Mouse (Mus musculus) forebrain, embryonic 14.5 days (tissue): ENCODE measurements around the gene Plcb4. TPM values are rescaled to one million over a fixed set of nuclear protein-coding genes. Genes with fewer than 3 reads are reported as not detected.

Experiments
- ATAC-seq: fragments of 200-750 bp; cut with Nextera tagmentation; 2 replicates; pipeline ENCODE4 v1.8.0; 2017; ENCODE audit warnings: mild to moderate bottlenecking, moderate library complexity
- DNase-seq: peaks from one replicate; pipeline ENCODE4 v3.0.0-alpha.2; 2015; ENCODE audit warnings: low spot score
- H3K27ac ChIP-seq: fragments of 300-500 bp; sonication (generic); 2 replicates; pipeline ENCODE4 v1.5.1; 2014; ENCODE audit warnings: low read depth, mild to moderate bottlenecking, control low read depth, low read length, moderate library complexity
- H3K27me3 ChIP-seq: fragments of 300-500 bp; sonication (generic); replicated peaks from 2 replicates; pipeline ENCODE4 v1.6.1; 2014; ENCODE audit warnings: low read length, control low read depth, mixed read lengths; ENCODE audit not compliant: control insufficient read depth, insufficient read depth
- H3K36me3 ChIP-seq: fragments of 300-500 bp; sonication (generic); 2 replicates; pipeline ENCODE4 v1.6.1; 2014; ENCODE audit warnings: low read length, control low read depth; ENCODE audit not compliant: control insufficient read depth, insufficient read depth
- H3K4me1 ChIP-seq: fragments of 300-500 bp; sonication (generic); 2 replicates; pipeline ENCODE4 v1.6.1; 2014; ENCODE audit warnings: antibody characterized with exemption, low read length, control low read depth; ENCODE audit not compliant: control insufficient read depth, insufficient read depth
- H3K4me2 ChIP-seq: fragments of 300-500 bp; sonication (generic); 2 replicates; pipeline ENCODE4 v1.6.1; 2014; ENCODE audit warnings: mild to moderate bottlenecking, control low read depth, low read length
- H3K4me3 ChIP-seq: fragments of 300-500 bp; sonication (generic); 2 replicates; pipeline ENCODE4 v1.5.1; 2014; ENCODE audit warnings: low read depth, low read length, control low read depth
- H3K9ac ChIP-seq: fragments of 300-500 bp; sonication (generic); 2 replicates; pipeline ENCODE4 v1.6.1; 2014; ENCODE audit warnings: mild to moderate bottlenecking, low read length, control low read depth, moderate library complexity
- H3K9me3 ChIP-seq: fragments of 300-500 bp; sonication (generic); replicated peaks from 2 replicates; pipeline ENCODE4 v1.6.1; 2016; ENCODE audit warnings: low read length, control low read depth, mixed read lengths; ENCODE audit not compliant: control insufficient read depth
- WGBS: fragments of 180-500 bp; shearing (Covaris S2); extraction: QIAGEN DNeasy Blood & Tissue Kit; methylation state at CpG from one replicate; pipeline ENCODE4 v1.1.7; 2014; 5-methylcytosine and 5-hydroxymethylcytosine counted together
- polyA plus RNA-seq: library from polyadenylated mRNA; unstranded; fragments of >200 nt; fragmentation: Nextera tagmentation; extraction: Ambion mirVana; gene quantifications from 2 replicates; pipeline ENCODE4 v1.2.1, GENCODE M21; 2014

Plcb4 gene
- polyA plus RNA-seq, 1 experiment from 2014 or later, result 7.1 TPM

DNA sequence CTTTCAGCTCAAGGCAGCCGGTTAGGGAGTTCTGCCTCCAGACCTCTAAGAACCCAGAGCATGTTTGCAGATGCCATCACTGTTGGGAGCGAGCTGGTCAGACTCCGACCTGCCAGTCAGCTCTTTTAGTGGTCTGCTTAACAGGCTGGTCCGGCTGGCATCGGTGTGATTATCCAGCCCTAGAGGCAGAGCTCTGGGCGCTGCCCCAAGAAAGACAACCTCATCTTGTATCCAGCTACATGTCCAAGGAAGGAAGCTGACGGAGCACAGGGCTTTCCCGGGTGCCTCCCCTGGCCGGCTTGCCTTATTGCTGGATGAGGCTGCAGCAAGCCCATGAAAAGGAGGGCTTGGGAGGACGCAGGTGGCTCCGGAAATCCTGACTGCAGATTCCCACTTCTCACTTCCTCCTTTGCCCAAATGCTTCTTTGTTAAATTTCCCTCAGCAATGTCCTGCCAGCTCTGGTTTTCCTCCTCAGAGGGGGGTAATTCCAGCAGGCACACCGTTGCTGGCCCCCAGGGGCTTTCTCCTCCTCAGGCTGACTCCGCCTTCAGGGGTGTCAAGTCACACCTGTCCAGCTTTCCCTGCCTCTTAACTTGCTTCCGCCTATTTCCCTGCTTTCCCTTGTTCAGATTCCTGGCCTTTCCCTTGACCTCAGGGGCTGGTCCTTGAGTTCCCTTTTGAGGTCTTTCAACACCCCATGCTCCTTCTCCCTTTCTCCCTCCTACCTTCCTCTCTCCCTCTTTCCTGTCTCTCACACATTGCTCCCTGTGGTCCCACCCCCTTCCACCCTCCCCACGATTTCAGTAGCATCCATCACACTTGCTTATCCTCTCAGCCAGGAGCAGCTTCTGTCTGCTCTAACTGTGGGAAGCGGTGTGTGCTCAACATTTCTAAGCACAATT is 58.7 kb downstream of the Plcb4 start:
- H3K4me2 ChIP-seq, result peak overlapping the region; percentile 41
- DNase-seq, result peak; percentile 56
- peaks cover 27% of the 10 kb centered on the region for H3K4me1 ChIP-seq
- ATAC-seq, result peak; percentile 38; the same call in 1 of the 2 replicates
- peak overlapping the region; percentile 32; the same call in 1 of the 2 replicates for H3K9ac ChIP-seq
- WGBS, result 24% methylated on average over 16 of the region's 16 CpGs
- H3K36me3 ChIP-seq, result no peaks in the 10 kb centered on the region
- H3K27ac ChIP-seq, result no peak overlapping the region; the same call in 1 of the 2 replicates
- no peaks in the 10 kb centered on the region for H3K9me3 ChIP-seq
- H3K27me3 ChIP-seq, result no peaks in the 10 kb centered on the region
- H3K4me3 ChIP-seq, result no peak overlapping the region

DNA sequence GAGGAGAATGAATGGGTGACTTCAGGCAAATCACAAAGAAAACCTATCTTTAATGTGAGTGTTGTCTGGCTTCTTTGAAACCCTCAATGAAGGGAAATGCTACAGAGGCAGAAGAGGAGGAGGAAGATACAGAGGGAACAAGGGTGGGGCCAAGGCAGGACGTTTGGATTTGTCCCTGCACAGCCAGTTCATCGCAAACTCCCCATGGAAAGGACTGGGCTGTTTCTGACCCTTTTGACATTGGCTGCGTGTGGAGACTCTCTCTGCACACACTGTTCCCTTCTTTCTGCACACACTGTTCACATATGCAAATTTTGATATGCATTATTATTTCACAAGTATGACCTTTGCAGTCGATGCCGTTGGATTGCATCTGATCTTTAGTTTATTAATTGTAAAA is 63.3 kb downstream of the Plcb4 start:
- no peak overlapping the region for H3K27ac ChIP-seq
- 54% methylated on average over 5 of the region's 5 CpGs for WGBS

DNA sequence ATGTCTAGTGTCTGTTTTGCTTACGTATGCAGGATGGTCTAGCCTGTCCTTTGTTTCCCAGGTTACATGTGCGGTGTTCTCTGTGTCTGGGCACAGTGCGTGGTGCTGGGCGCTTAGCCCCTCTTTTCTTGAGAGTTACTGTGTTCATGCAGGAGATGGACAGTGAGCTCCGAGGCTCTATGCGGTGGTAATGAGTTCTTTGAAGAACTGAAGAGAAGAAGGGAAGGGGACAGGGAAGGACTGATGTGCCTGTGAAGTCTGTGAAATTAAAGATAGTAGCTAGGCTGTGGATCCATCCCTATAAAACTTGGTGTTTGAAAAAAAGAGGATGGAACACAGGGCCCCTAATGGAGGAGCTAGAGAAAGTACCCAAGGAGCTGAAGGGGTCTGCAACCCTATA is 64.6 kb downstream of the Plcb4 start:
- WGBS, result 90% methylated on average over 6 of the region's 6 CpGs

More for the DNA sequence above, 63.3 kb downstream of the Plcb4 start:
- Histone ChIP-seq H3K9me3 (no peaks in the 10 kb centered on the region), H3K27me3 (no peaks in the 10 kb centered on the region), H3K9ac (no peak overlapping the region), H3K4me1 (peaks cover 17% of the 10 kb centered on the region), H3K4me3 (no peak overlapping the region), H3K4me2 (no peak overlapping the region), H3K36me3 (no peaks in the 10 kb centered on the region)
- ATAC-seq (no peak), DNase-seq (no peak)

DNA sequence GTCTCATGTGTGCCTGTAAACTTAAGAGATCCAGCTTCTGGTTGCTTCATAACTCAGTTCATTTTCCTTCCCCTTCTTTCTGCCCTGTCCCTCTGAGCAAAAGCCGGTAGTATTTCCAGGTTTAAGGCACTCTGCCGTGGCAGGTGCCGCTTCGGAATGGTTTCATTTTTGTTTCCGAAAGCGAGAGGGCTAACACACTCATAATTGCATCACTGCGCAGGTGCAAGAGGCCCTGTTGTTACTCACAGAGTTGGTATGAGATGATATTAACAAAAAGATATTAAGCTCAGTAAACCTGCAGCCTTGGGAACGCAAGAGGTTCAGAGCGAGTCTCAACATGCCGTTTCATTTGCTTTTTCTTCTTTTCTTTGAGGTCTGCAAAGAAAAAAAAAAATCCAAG is 65.7 kb downstream of the Plcb4 start:
- H3K9me3 ChIP-seq, result no peaks in the 10 kb centered on the region
- no peak for ATAC-seq
- no peak overlapping the region for H3K9ac ChIP-seq
- no peak for DNase-seq
- no peaks in the 10 kb centered on the region for H3K27me3 ChIP-seq
- H3K4me1 ChIP-seq, result peaks cover 10% of the 10 kb centered on the region; the same call in 1 of the 2 replicates
- no peaks in the 10 kb centered on the region for H3K36me3 ChIP-seq
- no peak overlapping the region for H3K4me2 ChIP-seq
- H3K27ac ChIP-seq, result no peak overlapping the region
- no peak overlapping the region for H3K4me3 ChIP-seq
- 85% methylated on average over 10 of the region's 10 CpGs for WGBS

More for the DNA sequence above, 64.6 kb downstream of the Plcb4 start:
- Histone ChIP-seq H3K9ac (no peak overlapping the region), H3K36me3 (no peaks in the 10 kb centered on the region), H3K27ac (no peak overlapping the region), H3K4me3 (no peak overlapping the region), H3K4me2 (no peak overlapping the region), H3K27me3 (no peaks in the 10 kb centered on the region), H3K9me3 (no peaks in the 10 kb centered on the region), H3K4me1 (peaks cover 10% of the 10 kb centered on the region; the same call in 1 of the 2 replicates)
- ATAC-seq (no peak), DNase-seq (no peak)

DNA sequence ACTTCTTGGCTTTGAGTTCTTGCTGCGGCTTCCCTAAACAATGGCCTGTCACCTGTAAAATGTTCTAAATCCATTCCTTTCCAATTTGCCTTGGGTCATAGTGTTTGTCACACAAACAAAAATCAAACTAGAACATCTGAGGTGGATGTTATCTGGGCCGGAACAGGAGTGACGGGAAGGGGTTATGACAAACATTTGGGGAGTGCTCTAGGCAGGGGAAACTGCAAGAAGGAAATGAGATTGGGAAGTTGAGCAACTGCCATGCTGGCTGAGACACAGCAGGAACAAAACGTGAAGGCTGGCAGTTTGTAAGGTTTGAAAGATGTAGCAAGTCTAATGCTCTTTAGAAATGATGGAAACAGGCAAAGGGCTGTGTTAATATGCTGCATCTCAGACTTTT is 66.6 kb downstream of the Plcb4 start:
- peaks cover 10% of the 10 kb centered on the region; the same call in 1 of the 2 replicates for H3K4me1 ChIP-seq
- H3K4me3 ChIP-seq, result no peak overlapping the region
- H3K27me3 ChIP-seq, result no peaks in the 10 kb centered on the region
- H3K27ac ChIP-seq, result no peak overlapping the region
- 85% methylated on average over 4 of the region's 4 CpGs for WGBS
- no peaks in the 10 kb centered on the region for H3K9me3 ChIP-seq
- H3K36me3 ChIP-seq, result no peaks in the 10 kb centered on the region
- no peak for DNase-seq
- no peak for ATAC-seq
- H3K9ac ChIP-seq, result no peak overlapping the region
- no peak overlapping the region for H3K4me2 ChIP-seq

DNA sequence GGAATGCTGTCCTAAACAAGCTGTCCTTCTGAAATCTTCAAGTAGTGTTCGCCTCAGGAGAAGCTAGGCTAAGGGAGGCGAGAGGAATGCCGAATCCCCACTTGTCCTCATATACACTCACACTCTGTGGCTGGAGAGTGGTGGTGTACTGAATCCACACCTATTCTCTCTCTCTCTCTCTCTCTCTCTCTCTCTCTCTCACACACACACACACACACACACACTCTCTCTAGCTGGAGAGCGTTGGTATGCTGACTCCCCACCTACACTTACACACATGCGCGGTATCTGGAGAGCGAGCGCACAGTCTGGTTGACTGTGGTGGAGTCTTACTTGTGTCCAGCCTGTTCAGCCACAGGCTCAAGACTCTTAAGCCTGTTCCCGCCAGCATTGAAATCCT is 68.3 kb downstream of the Plcb4 start:
- Histone ChIP-seq H3K27me3 (no peaks in the 10 kb centered on the region), H3K9me3 (no peaks in the 10 kb centered on the region), H3K9ac (no peak overlapping the region), H3K4me2 (no peak overlapping the region), H3K27ac (no peak overlapping the region), H3K4me3 (no peak overlapping the region), H3K4me1 (peaks cover 7% of the 10 kb centered on the region; the same call in 1 of the 2 replicates), H3K36me3 (no peaks in the 10 kb centered on the region)
- no peak for DNase-seq
- ATAC-seq, result no peak
- WGBS, result 87% methylated on average over 9 of the region's 9 CpGs

DNA sequence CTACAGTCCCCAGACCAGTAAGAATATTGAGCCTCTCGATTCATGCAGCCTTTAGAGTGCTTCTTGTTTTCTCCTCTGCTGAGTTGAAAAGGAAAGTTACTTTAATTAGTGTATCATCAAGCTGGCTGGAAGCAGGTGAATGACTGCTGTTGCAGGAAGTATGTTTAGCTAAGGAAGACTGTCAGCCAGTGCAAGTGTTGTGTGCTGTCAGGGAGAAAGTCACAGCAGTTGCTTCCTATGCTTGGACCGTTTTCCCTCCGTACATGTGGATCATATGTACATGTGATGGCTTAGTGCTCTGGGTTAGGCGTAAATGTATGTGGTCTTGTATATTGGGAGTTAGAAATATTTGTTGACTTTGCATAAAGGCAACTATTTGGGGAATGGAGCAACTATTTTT is 69.1 kb downstream of the Plcb4 start:
- H3K27ac ChIP-seq, result no peak overlapping the region
- H3K4me2 ChIP-seq, result no peak overlapping the region
- no peak overlapping the region for H3K4me3 ChIP-seq
- ATAC-seq, result no peak
- no peaks in the 10 kb centered on the region for H3K9me3 ChIP-seq
- H3K36me3 ChIP-seq, result no peaks in the 10 kb centered on the region
- H3K4me1 ChIP-seq, result no peaks in the 10 kb centered on the region
- H3K9ac ChIP-seq, result no peak overlapping the region
- DNase-seq, result no peak
- WGBS, result 77% methylated on average over 4 of the region's 4 CpGs
- H3K27me3 ChIP-seq, result no peaks in the 10 kb centered on the region

DNA sequence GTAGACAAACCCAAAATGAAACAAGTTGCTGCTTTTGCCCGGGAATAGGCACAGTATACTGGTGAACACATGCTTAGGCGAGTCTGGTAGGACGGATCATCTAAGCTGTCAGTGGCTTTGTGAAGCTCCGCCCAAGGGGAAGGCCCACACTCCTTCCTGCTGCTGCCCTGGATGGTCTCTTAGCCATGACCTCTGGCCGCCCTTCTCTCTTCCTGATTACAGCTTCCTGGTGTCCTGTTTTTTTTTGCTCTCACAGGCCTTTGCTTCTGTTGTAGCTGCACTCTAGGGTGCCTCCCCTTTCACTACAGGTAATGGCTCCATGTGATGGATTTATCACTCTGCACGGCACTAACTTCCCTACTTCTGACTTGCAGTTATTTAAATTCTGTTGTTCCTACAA is 72.8 kb downstream of the Plcb4 start:
- H3K4me3 ChIP-seq, result no peak overlapping the region
- WGBS, result 78% methylated on average over 6 of the region's 6 CpGs
- no peaks in the 10 kb centered on the region for H3K9me3 ChIP-seq
- ATAC-seq (no peak), DNase-seq (no peak)
- no peak overlapping the region for H3K9ac ChIP-seq
- H3K27me3 ChIP-seq, result no peaks in the 10 kb centered on the region
- no peaks in the 10 kb centered on the region for H3K36me3 ChIP-seq
- H3K4me1 ChIP-seq, result peaks cover 11% of the 10 kb centered on the region
- no peak overlapping the region for H3K27ac ChIP-seq
- no peak overlapping the region for H3K4me2 ChIP-seq

DNA sequence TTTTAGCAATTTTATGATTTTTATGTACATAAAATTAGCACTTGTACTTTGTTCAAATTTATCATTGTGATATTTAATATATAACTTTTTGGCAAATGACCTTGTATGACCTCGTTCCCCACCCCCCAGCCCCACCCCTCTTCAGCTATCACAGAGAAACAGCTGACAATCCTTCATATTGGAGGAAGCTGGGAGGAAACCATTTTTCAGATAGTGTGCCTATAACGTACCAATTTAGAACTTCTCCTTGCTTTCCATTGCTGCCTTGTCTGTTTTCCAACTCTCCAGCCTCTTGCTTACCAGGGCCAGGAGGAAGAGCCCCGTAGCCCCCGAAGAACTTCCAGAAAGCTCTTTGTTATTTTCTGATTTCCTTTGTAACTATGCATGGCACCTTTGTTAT is 73.8 kb downstream of the Plcb4 start:
- H3K9ac ChIP-seq, result no peak overlapping the region
- peaks cover 11% of the 10 kb centered on the region for H3K4me1 ChIP-seq
- DNase-seq (no peak), ATAC-seq (no peak)
- H3K9me3 ChIP-seq, result no peaks in the 10 kb centered on the region
- no peak overlapping the region for H3K27ac ChIP-seq
- H3K4me3 ChIP-seq, result no peak overlapping the region
- WGBS, result 78% methylated on average over 4 of the region's 4 CpGs
- H3K4me2 ChIP-seq, result no peak overlapping the region
- no peaks in the 10 kb centered on the region for H3K27me3 ChIP-seq
- no peaks in the 10 kb centered on the region for H3K36me3 ChIP-seq
